Mouse (Mus musculus): ENCODE data around the gene Sh3bp5.

DNA sequence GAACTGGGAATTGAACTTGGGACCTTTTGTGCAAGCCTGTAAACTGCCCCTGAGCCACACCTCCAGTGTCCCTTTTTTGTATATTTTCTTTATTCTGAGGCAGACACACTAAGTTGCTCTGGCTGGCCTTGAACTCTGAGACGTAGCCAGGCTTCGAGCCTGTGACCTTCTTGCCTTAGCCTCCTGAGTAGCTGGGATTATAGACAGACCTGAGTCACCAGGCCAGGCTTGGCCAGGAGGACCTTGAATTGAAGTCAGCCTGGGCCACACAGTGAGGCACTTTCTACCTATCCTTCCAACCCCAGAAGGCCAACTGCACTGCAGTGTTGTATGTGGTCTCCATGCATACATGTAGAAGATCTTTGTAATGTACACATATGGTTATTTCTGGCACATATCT, 39.5 kb downstream of the Sh3bp5 start:
- TF ChIP-seq CHD2 (IDR thresholded peaks at IDR 0.05; ENCODE audit: low read depth, low read length) (no peak), ZNF384 (IDR thresholded peaks at IDR 0.05; ENCODE audit: low read depth, low read length) (no peak)

Data from ES-E14 (cell line).